Mouse (Mus musculus): ENCODE measurements around the gene Lcn8. TPM values are rescaled to one million over a fixed set of nuclear protein-coding genes. Genes with fewer than 3 reads are reported as not detected.
"Not testable (repeated sequence)": the region's sequence is repeated elsewhere in the genome, so short reads cannot be mapped to it uniquely, and the experiment has no call there.

The Lcn8 gene
- total RNA-seq, 4 experiments from 2014 or later, result not detected

DNA sequence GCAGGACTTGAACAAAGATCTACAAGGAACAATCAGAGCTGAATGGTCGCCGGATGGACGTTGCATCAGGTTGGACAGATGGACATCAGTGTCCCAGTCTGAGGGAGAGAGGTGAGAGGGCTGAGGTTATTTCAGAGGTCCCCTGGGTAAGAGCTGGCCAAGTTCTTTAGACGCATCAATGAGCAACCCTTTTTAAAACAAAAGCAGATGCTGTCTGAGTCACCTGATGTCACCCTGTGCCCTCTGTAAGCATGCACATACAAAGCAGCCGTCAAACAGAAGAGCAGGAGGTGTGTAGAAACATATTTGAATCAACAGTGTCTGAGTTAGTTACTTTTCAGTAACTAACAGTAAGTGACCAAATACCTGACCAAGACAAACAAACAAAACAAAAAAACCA, 11.2 kb downstream of the Lcn8 start:
- no peak for DNase-seq (ENCODE audit: low spot score in 2 of 2)

DNA sequence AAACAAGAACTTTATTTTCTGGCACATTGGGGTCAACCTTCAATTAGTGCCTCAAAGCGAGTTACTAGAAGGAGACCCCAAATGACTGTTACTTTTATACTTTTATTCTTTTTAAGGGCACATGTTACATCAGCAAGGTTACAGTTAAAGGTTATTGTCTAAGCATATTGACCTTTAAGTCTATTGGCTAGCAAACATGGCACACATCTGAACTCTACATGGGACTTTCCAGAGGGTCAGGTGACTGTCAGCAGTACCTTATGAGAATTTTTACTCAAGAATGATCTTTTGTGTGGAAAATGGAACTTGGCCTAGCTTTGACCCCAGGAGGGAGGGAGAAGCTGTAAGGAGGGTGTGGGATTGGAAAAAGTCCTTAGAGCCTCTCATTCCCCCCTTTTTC, 13.6 kb downstream of the Lcn8 start:
- DNase-seq (ENCODE audit: low spot score in 2 of 2), result no peak

DNA sequence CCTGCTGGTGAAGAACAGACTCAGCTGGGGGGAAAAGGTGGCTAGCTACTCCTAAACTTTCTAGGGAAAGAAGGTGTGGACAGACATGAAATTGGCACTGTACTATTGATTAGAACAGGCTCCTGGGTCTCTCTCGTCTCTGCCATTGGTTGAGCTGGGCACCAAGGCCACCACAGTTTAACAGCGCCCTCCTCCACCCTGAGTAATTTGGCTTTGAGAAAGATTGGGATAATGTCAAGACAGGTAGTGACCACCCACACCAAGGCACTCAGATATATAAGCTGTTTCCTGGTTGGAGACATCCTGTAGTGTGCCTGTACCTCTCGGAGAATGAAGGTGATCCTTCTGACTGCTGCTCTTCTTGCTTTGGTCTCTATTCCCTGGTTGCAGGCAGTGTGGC, 23.6 kb downstream of the Lcn8 start, which contains the start of gene Lcn6:
Gene Lcn6, plus strand, starts transcription at position 301 of the 400 bp plus-strand sequence.
- no peak for DNase-seq (ENCODE audit: low spot score in 2 of 2)

DNA sequence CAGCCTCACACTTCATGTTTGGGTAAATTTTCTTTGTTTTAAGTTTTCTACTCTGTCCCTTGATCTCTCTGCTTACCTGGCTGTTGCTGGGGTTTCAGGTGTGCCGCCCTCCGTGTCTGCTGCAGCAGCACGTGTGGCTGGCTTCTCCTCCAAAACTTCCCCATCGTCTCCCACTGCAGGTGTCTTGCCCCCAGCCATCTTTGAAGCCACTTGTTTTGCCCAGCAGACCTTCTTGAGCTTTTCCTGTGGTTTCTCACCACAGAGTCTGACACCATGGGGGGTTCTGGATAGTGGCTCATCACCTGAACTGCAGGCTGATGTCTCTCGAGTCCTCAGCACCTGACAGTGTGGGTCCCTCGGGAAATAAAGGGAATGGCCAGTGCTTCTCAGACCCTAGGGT, 26.6 kb downstream of the Lcn8 start:
- DNase-seq (ENCODE audit: low spot score in 2 of 2), result no peak

DNA sequence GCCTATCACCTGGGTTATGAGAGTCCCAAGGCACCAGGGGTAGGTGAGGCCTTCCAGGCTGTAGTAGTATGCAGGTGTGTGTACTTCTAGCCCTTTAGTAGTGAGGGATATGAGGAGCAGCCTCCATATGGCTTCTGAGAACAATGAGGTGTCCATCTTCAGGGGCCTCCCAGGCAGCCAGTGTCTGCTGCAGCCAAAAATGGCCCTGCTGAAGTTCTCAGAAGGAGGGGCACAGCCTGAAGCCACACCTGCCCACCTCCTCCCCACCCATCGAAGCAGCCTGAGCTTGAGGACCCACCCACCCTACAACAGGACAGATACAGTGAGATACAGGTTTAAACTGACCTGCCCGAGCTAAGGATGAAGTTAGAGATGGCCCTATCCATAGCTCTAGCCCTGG, 29.5 kb downstream of the Lcn8 start, which contains the start of gene Lcn10:
Gene Lcn10, plus strand, starts transcription at position 301 of the 400 bp plus-strand sequence.
- DNase-seq (ENCODE audit: low spot score in 2 of 2), result no peak

DNA sequence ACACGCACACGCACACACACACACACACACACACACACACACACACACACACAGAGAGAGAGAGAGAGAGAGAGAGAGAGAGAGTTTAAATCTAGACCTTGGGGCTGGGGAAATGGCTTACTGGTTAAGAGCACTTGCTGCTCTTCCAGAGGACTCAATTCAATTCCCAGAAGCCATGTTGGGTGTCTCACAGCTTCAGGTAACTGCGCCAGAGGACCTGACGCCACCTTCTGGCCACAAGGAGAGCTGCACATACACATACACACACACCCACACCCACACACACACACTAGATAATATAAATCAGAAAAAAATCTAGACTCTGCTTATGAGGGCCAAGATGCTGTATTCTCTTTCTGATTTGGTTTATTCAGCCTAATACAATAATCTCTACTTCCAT, 34.0 kb downstream of the Lcn8 start:
- no peak for DNase-seq (ENCODE audit: low spot score in 2 of 2)

DNA sequence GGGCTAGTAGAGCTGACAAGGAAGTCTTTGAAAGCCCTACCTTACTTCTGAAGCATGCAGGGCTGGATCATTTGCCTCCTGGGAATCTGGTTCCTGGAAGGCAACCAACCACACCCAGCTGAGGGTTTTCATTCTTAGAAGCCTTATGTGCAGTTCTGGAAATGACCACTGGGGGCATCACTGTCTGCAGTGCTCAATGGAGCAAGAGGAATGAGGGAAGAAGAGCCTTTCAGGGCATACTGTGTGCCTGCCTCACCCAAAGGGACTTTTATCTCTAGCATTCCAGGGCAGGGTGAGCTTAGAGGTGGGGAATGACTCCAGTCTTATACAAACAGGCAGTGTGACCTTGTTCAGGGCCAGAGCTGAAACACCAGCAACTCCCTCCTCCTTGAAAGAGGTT, 41.7 kb downstream of the Lcn8 start:
- DNase-seq (ENCODE audit: low spot score in 2 of 2), result peak in 1 of 2 experiments; percentile 57

DNA sequence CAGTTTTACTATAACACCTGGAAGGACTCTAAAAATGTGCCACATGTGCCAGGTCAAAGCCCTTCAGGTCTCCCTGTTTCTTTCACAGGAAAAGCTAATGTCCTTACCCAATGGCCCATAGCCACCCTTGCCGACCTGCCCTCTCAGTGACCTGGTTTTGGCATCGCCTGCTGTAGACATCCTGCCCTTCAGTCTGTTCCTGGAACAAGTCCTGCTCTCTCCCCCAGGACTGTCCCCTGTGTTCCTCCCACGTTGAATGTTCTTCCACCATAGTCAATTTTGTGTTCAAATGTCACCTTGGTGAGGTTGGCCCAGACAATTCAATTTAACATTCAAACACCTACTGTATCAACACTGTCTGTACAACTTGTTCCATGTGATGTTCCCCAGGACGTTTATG, 44.0 kb downstream of the Lcn8 start:
- no peak for DNase-seq (ENCODE audit: low spot score in 2 of 2)

DNA sequence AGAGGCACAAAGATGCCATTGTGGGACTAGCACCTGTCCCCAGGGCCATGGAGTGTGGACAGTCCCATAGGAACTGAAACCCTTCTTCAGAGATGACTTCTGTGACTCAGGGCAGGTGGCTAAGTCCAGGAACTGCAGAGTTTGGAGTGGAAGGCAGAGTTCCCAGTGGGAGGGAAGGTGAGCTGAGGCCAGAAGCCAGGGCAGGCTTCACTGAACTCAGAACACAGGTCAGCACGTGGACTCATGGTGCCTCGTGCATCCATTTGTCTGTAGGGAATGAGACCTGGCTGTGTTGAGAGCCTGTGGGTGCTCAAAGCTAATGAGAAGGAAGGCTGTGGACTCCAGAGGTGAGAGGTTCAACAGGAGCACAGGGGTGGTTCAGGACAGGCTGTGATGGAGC, 45.8 kb downstream of the Lcn8 start:
- DNase-seq (ENCODE audit: low spot score in 2 of 2), result no peak

DNA sequence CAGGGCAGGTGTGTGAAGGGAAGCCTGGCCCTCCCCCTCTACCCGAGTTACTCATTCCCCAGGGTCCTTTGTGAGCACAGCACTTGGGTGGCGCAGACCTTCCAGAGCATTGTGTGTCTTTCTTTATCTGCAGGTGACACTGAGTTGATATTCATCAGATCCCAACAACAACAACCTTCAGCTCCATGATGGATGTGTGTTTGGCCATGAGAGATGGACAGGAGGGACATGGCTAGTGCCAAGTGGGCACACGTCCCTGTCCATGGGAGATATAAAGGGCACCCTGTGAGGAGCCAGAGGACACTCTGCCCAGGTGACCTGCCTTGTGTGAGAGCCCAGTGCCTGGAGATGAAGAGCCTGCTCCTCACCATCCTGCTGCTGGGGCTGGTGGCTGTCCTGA, 46.8 kb downstream of the Lcn8 start, which contains the start of gene Obp2a:
Gene Obp2a, plus strand, starts transcription at position 301 of the 400 bp plus-strand sequence.
- not testable (repeated sequence) for DNase-seq (ENCODE audit: low spot score in 2 of 2)

DNA sequence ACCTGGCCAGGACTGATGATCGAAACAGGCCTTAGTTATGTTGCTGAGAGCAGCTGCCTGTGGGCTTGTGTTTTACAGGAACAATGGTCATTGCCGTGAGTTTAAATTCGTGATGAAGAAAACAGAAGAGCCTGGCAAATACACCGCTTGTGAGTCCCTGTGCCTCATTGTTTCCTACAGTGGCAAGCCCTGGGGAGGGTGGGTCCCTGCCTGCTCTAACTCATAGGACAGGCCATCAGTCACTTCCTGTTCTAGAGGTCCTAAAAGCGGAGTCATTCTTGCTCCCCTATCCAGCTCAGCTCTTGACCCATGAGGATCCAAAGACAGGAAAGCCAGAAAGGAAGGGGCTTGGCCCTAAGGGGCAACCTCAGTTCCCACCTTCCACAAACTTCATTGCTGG, 48.1 kb downstream of the Lcn8 start:
- DNase-seq (ENCODE audit: low spot score in 2 of 2), result no peak

DNA sequence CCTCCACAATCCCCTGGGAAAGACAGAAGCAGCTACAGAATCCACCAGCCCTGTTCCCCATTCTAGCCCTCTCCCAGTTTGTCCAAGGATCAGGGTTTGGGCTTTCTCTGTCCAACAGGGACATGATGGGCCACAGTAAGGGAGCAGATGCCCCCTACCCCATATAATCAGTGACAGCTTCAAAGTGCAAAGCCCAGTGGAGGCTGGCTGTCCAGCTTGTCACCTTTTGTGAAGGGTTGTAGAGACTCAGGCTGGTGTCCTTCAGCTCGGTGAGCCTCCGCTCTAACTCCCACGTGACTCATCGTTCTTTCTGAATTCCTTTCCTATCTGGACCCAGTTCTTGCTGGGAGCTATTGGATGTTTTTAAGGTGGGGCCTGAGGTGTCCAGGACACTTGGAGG, 50.8 kb downstream of the Lcn8 start:
- DNase-seq (ENCODE audit: low spot score in 2 of 2), result no peak

Other genes starting within 250 kb of the Lcn8 start
- gene Fut7, start 229.9 kb upstream of the Lcn8 start, total RNA-seq (2022), result under 1 TPM; 0.35 to 0.98 (median 0.44) TPM
- gene Abca2, start 224.4 kb upstream of the Lcn8 start, total RNA-seq (2022), result 100 to 1,000 TPM; 165 to 186 (median 183) TPM
- under 1 TPM in 2 of 4 experiments, not detected in 2; 0.43 to 0.92 TPM for gene Clic3, start 196.3 kb upstream of the Lcn8 start, total RNA-seq (2022)
- gene Paxx, start 192.0 kb upstream of the Lcn8 start, total RNA-seq (2022), result 10 to 100 TPM; 60.3 to 63.5 (median 61.8) TPM
- 1,000 to 10,000 TPM in 3 of 4 experiments, 100 to 1,000 TPM in 1; 912 to 1,488 (median 1,209) TPM for gene Ptgds, start 183.1 kb upstream of the Lcn8 start, total RNA-seq (2022)
- not detected for gene Lcn12, start 159.2 kb upstream of the Lcn8 start, total RNA-seq (2022)
- gene Fbxw5, start 152.4 kb upstream of the Lcn8 start, total RNA-seq (2022), result 100 to 1,000 TPM; 116 to 120 (median 118) TPM
- 1 to 10 TPM in 3 of 4 experiments, under 1 TPM in 1; 0.77 to 1.4 (median 1.2) TPM for gene C8g, start 151.4 kb upstream of the Lcn8 start, total RNA-seq (2022)
- gene Traf2, start 106.2 kb upstream of the Lcn8 start, total RNA-seq (2022), result 10 to 100 TPM; 10.1 to 12.1 (median 10.7) TPM
- gene Edf1, start 95.3 kb upstream of the Lcn8 start, total RNA-seq (2022), result 100 to 1,000 TPM; 124 to 203 (median 161) TPM
- gene Mamdc4, start 78.3 kb upstream of the Lcn8 start, total RNA-seq (2022), result 1 to 10 TPM in 3 of 4 experiments, under 1 TPM in 1; 0.96 to 3.8 (median 2.0) TPM
- gene Phpt1, start 77.9 kb upstream of the Lcn8 start, total RNA-seq (2022), result 10 to 100 TPM; 64.6 to 76.6 (median 69.6) TPM
- 100 to 1,000 TPM in 1 of 4 experiments, 10 to 100 TPM in 3; 82.9 to 103 (median 92.4) TPM for gene Ajm1, start 71.4 kb upstream of the Lcn8 start, total RNA-seq (2022)
- 100 to 1,000 TPM; 127 to 168 (median 150) TPM for gene Rabl6, start 44.6 kb upstream of the Lcn8 start, total RNA-seq (2022)
- not detected for gene Ccdc183, start 35.4 kb upstream of the Lcn8 start, total RNA-seq (2022)
- 10 to 100 TPM; 14.9 to 24.0 (median 16.6) TPM for gene Tmem141, start 31.1 kb upstream of the Lcn8 start, total RNA-seq (2022)
- gene Fcna, start 25.1 kb upstream of the Lcn8 start, total RNA-seq (2022), result under 1 TPM; 0.45 to 0.80 (median 0.64) TPM
- gene Lcn5, start 4.8 kb downstream of the Lcn8 start, total RNA-seq (2022), result not detected
- gene Lcn6, start 23.7 kb downstream of the Lcn8 start, total RNA-seq (2022), result not detected
- gene Lcn10, start 29.6 kb downstream of the Lcn8 start, total RNA-seq (2022), result not detected
- gene Obp2a, start 46.9 kb downstream of the Lcn8 start, total RNA-seq (2022), result not detected
- 10 to 100 TPM; 72.4 to 98.0 (median 84.8) TPM for gene Bmyc, start 53.6 kb downstream of the Lcn8 start, total RNA-seq (2022)
- under 1 TPM in 2 of 4 experiments, not detected in 2; 0.64 to 0.93 TPM for gene Obp2b, start 83.9 kb downstream of the Lcn8 start, total RNA-seq (2022)
- not detected for gene Lcn3, start 112.4 kb downstream of the Lcn8 start, total RNA-seq (2022)
- gene Lcn11, start 123.9 kb downstream of the Lcn8 start, total RNA-seq (2022), result not detected
- gene Gm13539, start 129.1 kb downstream of the Lcn8 start, total RNA-seq (2022), result not detected
- not detected for gene Glt6d1, start 162.7 kb downstream of the Lcn8 start, total RNA-seq (2022)
- gene Lcn9, start 170.0 kb downstream of the Lcn8 start, total RNA-seq (2022), result not detected
- not detected for gene Sohlh1, start 194.1 kb downstream of the Lcn8 start, total RNA-seq (2022)
- gene Kcnt1, start 210.6 kb downstream of the Lcn8 start, total RNA-seq (2022), result 10 to 100 TPM; 51.4 to 62.1 (median 53.9) TPM